In the genomic region with DNA sequence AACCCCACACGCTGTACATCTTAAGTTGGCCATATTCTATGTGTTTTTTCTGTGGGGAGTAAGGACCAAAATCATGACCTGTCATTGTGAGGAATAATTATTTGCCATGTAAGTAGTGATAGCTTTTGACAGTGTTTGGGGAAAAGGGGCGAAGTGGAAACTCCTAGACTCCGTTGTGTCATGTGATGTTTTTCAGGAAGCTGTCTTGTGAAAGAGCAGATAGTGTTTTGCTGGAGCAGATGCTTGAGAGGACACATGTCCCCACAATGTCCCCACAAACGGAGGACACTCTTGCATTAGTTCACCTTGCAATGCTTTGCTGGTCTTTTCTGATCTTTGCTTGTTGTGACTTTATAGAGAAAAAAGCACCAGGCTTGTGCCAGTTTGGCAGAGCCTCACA, we compare ENCODE assay signal across 18 mouse cellular contexts.
"Had no signal": no experiment of that assay in that cellular context is flagged by ENCODE, and none has a peak within 500 bp of the region (broad histone marks: within the 10 kb centered on the region; RNA-seq: fewer than 3 reads in every experiment).

No protein-coding gene starts in this region.

- H3K4me1 ChIP-seq: limb, embryonic 13.5 days had no signal

- ATAC-seq: midbrain, embryonic 16.5 days had no signal

- H3K27ac ChIP-seq: limb, embryonic 10.5 days; limb, embryonic 13.5 days; liver, embryonic 12.5 days; liver, embryonic 15.5 days; midbrain, embryonic 12.5 days had no signal

- H3K4me3 ChIP-seq: kidney, embryonic 15.5 days; limb, embryonic 10.5 days; limb, embryonic 13.5 days; liver, embryonic 12.5 days; liver, embryonic 15.5 days; lung, embryonic 15.5 days; midbrain, embryonic 12.5 days; myocyte had no signal

- H3K27me3 ChIP-seq: kidney, embryonic 15.5 days; limb, embryonic 13.5 days; liver, embryonic 12.5 days; liver, embryonic 15.5 days; lung, embryonic 15.5 days had no signal

- H3K4me2 ChIP-seq: kidney, embryonic 15.5 days; limb, embryonic 13.5 days; liver, embryonic 12.5 days; liver, embryonic 15.5 days; lung, embryonic 15.5 days; midbrain, embryonic 12.5 days had no signal

- H3K36me3 ChIP-seq: kidney, embryonic 15.5 days; limb, embryonic 10.5 days; limb, embryonic 13.5 days; liver, embryonic 12.5 days; liver, embryonic 15.5 days; lung, embryonic 15.5 days; midbrain, embryonic 12.5 days had no signal

- H3K9me3 ChIP-seq: kidney, embryonic 15.5 days; limb, embryonic 10.5 days; limb, embryonic 13.5 days; liver, embryonic 12.5 days; liver, embryonic 15.5 days; lung, embryonic 15.5 days; midbrain, embryonic 12.5 days had no signal

- DNase-seq: kidney, adult 11 months; kidney, adult 8-10 months; kidney, postnatal 10 days; kidney, postnatal 36 days; lung, adult 18-20 months; lung, postnatal 10 days; lung, postnatal 36 days; thymus, adult 18-20 months; thymus, postnatal 4 days had no signal

- H3K9ac ChIP-seq: kidney, embryonic 15.5 days; limb, embryonic 13.5 days; liver, embryonic 12.5 days; liver, embryonic 15.5 days; lung, embryonic 15.5 days; midbrain, embryonic 12.5 days had no signal
